Mouse (Mus musculus): ENCODE measurements around the gene Acsbg1. TPM values are rescaled to one million over a fixed set of nuclear protein-coding genes. Genes with fewer than 3 reads are reported as not detected.
A peak's percentile ranks its signal among the peaks of the same experiment; 100 is the strongest.

Acsbg1 gene
- total RNA-seq, 1 experiment: 2.7 TPM

DNA sequence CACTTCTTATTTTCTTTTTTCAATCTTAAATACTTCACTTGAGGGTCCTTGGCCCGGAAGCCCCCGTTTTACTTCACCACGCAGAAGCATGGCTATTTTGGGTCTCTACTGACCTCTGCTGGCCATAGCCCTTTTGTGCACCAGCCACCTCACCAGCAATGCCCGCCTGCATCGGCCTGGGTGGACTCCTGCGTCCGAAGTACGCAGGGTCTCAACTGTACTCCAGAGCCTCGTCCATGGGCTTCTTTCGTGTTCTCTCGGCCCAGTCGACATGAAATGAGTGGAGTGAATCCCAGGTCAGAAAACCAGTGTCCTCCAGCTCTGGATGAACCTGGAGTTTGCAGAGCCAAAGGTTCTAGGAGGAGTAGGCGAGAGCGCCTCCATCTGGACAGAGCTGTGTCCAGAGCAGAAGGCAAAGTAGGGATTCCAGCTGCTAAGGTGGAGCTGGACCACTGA is 14.9 kb upstream of the Acsbg1 start:
- Histone ChIP-seq H3K36me3 (ENCODE audit: control insufficient read depth, insufficient read depth, low read length, poor library complexity, severe bottlenecking) (no peaks in the 10 kb centered on the region), H3K9me3 (ENCODE audit: control insufficient read depth, insufficient read depth, low read depth, low read length) (no peaks in the 10 kb centered on the region), H3K9ac (ENCODE audit: insufficient read depth, low read depth, low read length, poor library complexity, severe bottlenecking) (peak overlapping the region; percentile 27; the same call in 1 of the 2 replicates), H3K27ac (ENCODE audit: insufficient read depth, low read depth, low read length, poor library complexity, severe bottlenecking) (no peak overlapping the region), H3K4me1 (ENCODE audit: control insufficient read depth in 2 of 2, insufficient read depth in 2 of 2, low read length in 2 of 2, poor library complexity in 1 of 2) (no peaks in the 10 kb centered on the region; a peak in 1 of 4 replicates), H3K4me3 (ENCODE audit: insufficient read depth in 1 of 2, low read depth in 1 of 2, low read length in 2 of 2, poor library complexity in 1 of 2, severe bottlenecking in 1 of 2) (peak overlapping the region; percentile 17 to 89; a peak in 3 of 4 replicates)
- DNase-seq (ENCODE audit: low read depth, low spot score): no peak
- TF ChIP-seq ZC3H11A (IDR thresholded peaks at IDR 0.05; ENCODE audit: borderline replicate concordance, low read depth, low read length): no peak; the same call in 1 of the 2 replicates
- no peak for TF ChIP-seq HCFC1 (IDR thresholded peaks at IDR 0.05; ENCODE audit: borderline replicate concordance, insufficient read depth, low read length)
- no peak for TF ChIP-seq MAFK (IDR thresholded peaks at IDR 0.05; ENCODE audit: insufficient read depth, low read depth, low read length)
- no peak for TF ChIP-seq CHD2 (IDR thresholded peaks at IDR 0.05; ENCODE audit: low read depth, low read length)
- no peak for TF ChIP-seq ZNF384 (IDR thresholded peaks at IDR 0.05; ENCODE audit: low read depth, low read length)
- in situ Hi-C loops (cut with MboI; ENCODE audit: low sequenced_read_pairs in 2 of 2, unreplicated experiment in 2 of 2): no loop called here

- Histone ChIP-seq H3K9me3 (ENCODE audit: control insufficient read depth, insufficient read depth, low read depth, low read length) (no peaks in the 10 kb centered on the region), H3K4me1 (ENCODE audit: control insufficient read depth in 2 of 2, insufficient read depth in 2 of 2, low read length in 2 of 2, poor library complexity in 1 of 2) (no peaks in the 10 kb centered on the region; a peak in 1 of 4 replicates), H3K36me3 (ENCODE audit: control insufficient read depth, insufficient read depth, low read length, poor library complexity, severe bottlenecking) (no peaks in the 10 kb centered on the region), H3K4me3 (ENCODE audit: insufficient read depth in 1 of 2, low read depth in 1 of 2, low read length in 2 of 2, poor library complexity in 1 of 2, severe bottlenecking in 1 of 2) (no peak overlapping the region), H3K9ac (ENCODE audit: insufficient read depth, low read depth, low read length, poor library complexity, severe bottlenecking) (no peak overlapping the region), H3K27ac (ENCODE audit: insufficient read depth, low read depth, low read length, poor library complexity, severe bottlenecking) (no peak overlapping the region)
- in situ Hi-C loops (cut with MboI; ENCODE audit: low sequenced_read_pairs in 2 of 2, unreplicated experiment in 2 of 2): loop anchor here in 1 of 2 experiments (25.0 kb wide), 1 partner anchor 487 kb away; no protein-coding TSS in a partner anchor
- no peak for DNase-seq (ENCODE audit: low read depth, low spot score)
- TF ChIP-seq MAFK (IDR thresholded peaks at IDR 0.05; ENCODE audit: insufficient read depth, low read depth, low read length): no peak
- no peak for TF ChIP-seq ZNF384 (IDR thresholded peaks at IDR 0.05; ENCODE audit: low read depth, low read length)
- TF ChIP-seq HCFC1 (IDR thresholded peaks at IDR 0.05; ENCODE audit: borderline replicate concordance, insufficient read depth, low read length): no peak
- no peak for TF ChIP-seq CHD2 (IDR thresholded peaks at IDR 0.05; ENCODE audit: low read depth, low read length)
- no peak for TF ChIP-seq ZC3H11A (IDR thresholded peaks at IDR 0.05; ENCODE audit: borderline replicate concordance, low read depth, low read length)
Observed at GRCm38 (mm10) chr9:54673887-54674286, 12.2 kb upstream of the Acsbg1 start.

DNA sequence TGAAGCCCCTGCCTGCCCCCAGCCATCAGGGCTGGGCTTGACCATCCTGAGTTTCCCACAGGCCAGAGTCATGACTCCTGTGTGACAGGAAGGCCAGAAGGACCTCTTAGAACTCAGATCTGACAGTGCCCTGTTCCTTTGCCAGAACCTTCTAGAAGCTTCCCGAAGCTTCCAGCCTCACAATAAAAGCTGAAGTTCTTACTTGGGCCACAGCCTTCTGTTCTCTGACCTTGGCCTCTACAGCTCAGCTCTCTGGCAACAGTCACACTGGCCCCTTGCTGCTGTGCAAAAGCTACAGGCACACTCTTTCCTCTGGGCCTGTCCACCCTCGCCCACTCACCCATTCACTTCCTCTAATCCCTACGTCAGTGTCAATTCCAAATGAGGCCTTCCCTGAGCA is 10.3 kb upstream of the Acsbg1 start:
- no peak for DNase-seq (ENCODE audit: low read depth, low spot score)
- no peak overlapping the region for H3K27ac ChIP-seq (ENCODE audit: insufficient read depth, low read depth, low read length, poor library complexity, severe bottlenecking)
- H3K36me3 ChIP-seq (ENCODE audit: control insufficient read depth, insufficient read depth, low read length, poor library complexity, severe bottlenecking): no peaks in the 10 kb centered on the region
- no peaks in the 10 kb centered on the region for H3K9me3 ChIP-seq (ENCODE audit: control insufficient read depth, insufficient read depth, low read depth, low read length)
- no peaks in the 10 kb centered on the region; a peak in 1 of 4 replicates for H3K4me1 ChIP-seq (ENCODE audit: control insufficient read depth in 2 of 2, insufficient read depth in 2 of 2, low read length in 2 of 2, poor library complexity in 1 of 2)
- H3K4me3 ChIP-seq (ENCODE audit: insufficient read depth in 1 of 2, low read depth in 1 of 2, low read length in 2 of 2, poor library complexity in 1 of 2, severe bottlenecking in 1 of 2): no peak overlapping the region
- in situ Hi-C loops (cut with MboI; ENCODE audit: low sequenced_read_pairs in 2 of 2, unreplicated experiment in 2 of 2): loop anchor here in 1 of 2 experiments (25.0 kb wide), 1 partner anchor 485 kb away; no protein-coding TSS in a partner anchor
- TF ChIP-seq ZNF384 (IDR thresholded peaks at IDR 0.05; ENCODE audit: low read depth, low read length) (no peak), MAFK (IDR thresholded peaks at IDR 0.05; ENCODE audit: insufficient read depth, low read depth, low read length) (no peak), CHD2 (IDR thresholded peaks at IDR 0.05; ENCODE audit: low read depth, low read length) (no peak), ZC3H11A (IDR thresholded peaks at IDR 0.05; ENCODE audit: borderline replicate concordance, low read depth, low read length) (no peak), HCFC1 (IDR thresholded peaks at IDR 0.05; ENCODE audit: borderline replicate concordance, insufficient read depth, low read length) (no peak)
- no peak overlapping the region for H3K9ac ChIP-seq (ENCODE audit: insufficient read depth, low read depth, low read length, poor library complexity, severe bottlenecking)

- Histone ChIP-seq H3K4me1 (ENCODE audit: control insufficient read depth in 2 of 2, insufficient read depth in 2 of 2, low read length in 2 of 2, poor library complexity in 1 of 2) (no peaks in the 10 kb centered on the region), H3K9me3 (ENCODE audit: control insufficient read depth, insufficient read depth, low read depth, low read length) (no peaks in the 10 kb centered on the region), H3K36me3 (ENCODE audit: control insufficient read depth, insufficient read depth, low read length, poor library complexity, severe bottlenecking) (no peaks in the 10 kb centered on the region), H3K9ac (ENCODE audit: insufficient read depth, low read depth, low read length, poor library complexity, severe bottlenecking) (no peak overlapping the region), H3K4me3 (ENCODE audit: insufficient read depth in 1 of 2, low read depth in 1 of 2, low read length in 2 of 2, poor library complexity in 1 of 2, severe bottlenecking in 1 of 2) (no peak overlapping the region), H3K27ac (ENCODE audit: insufficient read depth, low read depth, low read length, poor library complexity, severe bottlenecking) (no peak overlapping the region)
- no peak for DNase-seq (ENCODE audit: low read depth, low spot score)
- in situ Hi-C loops (cut with MboI; ENCODE audit: low sequenced_read_pairs in 2 of 2, unreplicated experiment in 2 of 2): loop anchor here in 1 of 2 experiments (25.0 kb wide), 1 partner anchor 481 kb away; no protein-coding TSS in a partner anchor
- TF ChIP-seq ZC3H11A (IDR thresholded peaks at IDR 0.05; ENCODE audit: borderline replicate concordance, low read depth, low read length) (no peak), HCFC1 (IDR thresholded peaks at IDR 0.05; ENCODE audit: borderline replicate concordance, insufficient read depth, low read length) (no peak), MAFK (IDR thresholded peaks at IDR 0.05; ENCODE audit: insufficient read depth, low read depth, low read length) (no peak), CHD2 (IDR thresholded peaks at IDR 0.05; ENCODE audit: low read depth, low read length) (no peak), ZNF384 (IDR thresholded peaks at IDR 0.05; ENCODE audit: low read depth, low read length) (no peak)
Observed at GRCm38 (mm10) chr9:54668455-54668854, 6.8 kb upstream of the Acsbg1 start.

Measured in ES-E14 (cell line).